Mouse (Mus musculus) testis, adult 2 months (tissue): ENCODE measurements around the gene Ovca2.

ENCODE experiments used
- CTCF ChIP-seq: fragments of 200-500 bp; IDR thresholded peaks from 2 replicates; pipeline ENCODE4 v1.5.1; 2012; ENCODE audit warnings: low read depth, mild to moderate bottlenecking, inconsistent platforms, low read length, moderate library complexity; ENCODE audit not compliant: control insufficient read depth, insufficient read depth, insufficient replicate concordance
- POLR2A ChIP-seq: fragments of 200-500 bp; IDR thresholded peaks from 2 replicates; pipeline ENCODE4 v1.6.1; 2012; ENCODE audit warnings: low read depth, mild to moderate bottlenecking, inconsistent platforms, low read length, moderate library complexity; ENCODE audit not compliant: control insufficient read depth

GRCm38 (mm10) chr11:75170136-75170751 is 8.4 kb downstream of the Ovca2 start:
- TF ChIP-seq POLR2A = no peak
- peak; percentile 42; the same call in 1 of the 2 replicates for TF ChIP-seq CTCF
